Mouse (Mus musculus): ENCODE data around the gene Smg6. TPM values are rescaled to one million over a fixed set of nuclear protein-coding genes. Genes with fewer than 3 reads are reported as not detected.

Gene Smg6
- polyA plus RNA-seq, 1 experiment from 2014 or later, result 19.9 TPM

DNA sequence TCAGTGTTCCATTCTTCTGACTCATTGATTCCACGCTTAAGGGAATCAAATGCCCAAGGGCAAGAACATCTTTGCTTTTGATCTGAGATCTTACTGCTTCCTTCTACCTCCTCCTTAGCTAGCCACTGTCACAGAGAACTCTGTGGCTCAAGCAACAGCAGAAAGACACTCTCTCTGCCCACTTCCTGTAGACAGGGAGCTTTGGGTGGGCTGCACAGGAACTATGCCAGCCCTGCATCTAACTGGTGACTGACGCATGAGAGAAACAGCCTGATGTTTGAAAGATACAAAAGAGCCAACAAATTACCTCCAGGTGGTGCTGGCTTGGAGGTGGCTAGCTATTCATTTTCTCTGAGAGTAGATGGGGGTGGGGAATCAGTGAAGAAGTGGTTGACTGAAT lies 107.3 kb downstream of the Smg6 start:
- Histone ChIP-seq H3K9me3 (ENCODE audit: control insufficient read depth, low read depth, low read length) (no peaks in the 10 kb centered on the region), H3K9ac (replicated peaks; ENCODE audit: low read depth, low read length) (no peak overlapping the region), H3K27me3 (ENCODE audit: control insufficient read depth, insufficient read depth, low read length) (no peaks in the 10 kb centered on the region), H3K4me2 (replicated peaks; ENCODE audit: low read depth, low read length) (no peak overlapping the region), H3K27ac (ENCODE audit: low read length) (peak overlapping the region; percentile 86), H3K4me3 (ENCODE audit: low read depth, low read length) (no peak overlapping the region), H3K36me3 (ENCODE audit: control insufficient read depth, insufficient read depth, low read length) (no peaks in the 10 kb centered on the region; the same call in 1 of the 2 replicates), H3K4me1 (ENCODE audit: control insufficient read depth, insufficient read depth, low read length) (peaks cover 15% of the 10 kb centered on the region)
- no peak for ATAC-seq (ENCODE audit: insufficient number of reproducible peaks, insufficient read depth, low FRiP score, low read depth)
- WGBS, result 67% methylated on average over 2 of the region's 2 CpGs

DNA sequence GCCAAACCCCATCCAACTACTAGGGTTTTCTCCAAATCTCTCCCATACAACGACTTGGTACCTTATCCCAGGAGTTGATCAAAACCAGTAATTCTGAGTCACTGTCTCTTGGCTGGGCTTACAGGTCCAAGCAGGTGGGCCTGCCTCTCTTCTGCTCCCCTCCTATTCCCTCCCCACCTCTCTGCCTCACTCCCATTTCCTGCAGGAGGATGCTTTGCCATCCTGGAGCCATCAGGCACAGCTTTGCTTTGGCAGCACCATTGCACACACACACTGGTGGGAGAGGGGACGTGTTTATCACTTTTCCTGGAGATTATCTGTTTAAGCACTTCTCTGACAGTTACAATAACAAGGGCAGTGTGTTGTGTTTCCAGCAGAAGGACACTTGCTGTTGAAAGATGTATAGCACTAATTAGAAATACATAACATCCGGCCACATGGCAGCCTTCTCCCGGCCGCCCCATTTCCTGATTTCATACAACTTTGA lies 108.0 kb downstream of the Smg6 start:
- 0 out of 2 replicates have a peak, but pooled peaks have one; percentile 46 for ATAC-seq (ENCODE audit: insufficient number of reproducible peaks, insufficient read depth, low FRiP score, low read depth)
- WGBS, result 33% methylated on average over 5 of the region's 5 CpGs

GRCm38 (mm10) chr11:75034104-75034503 lies 108.5 kb downstream of the Smg6 start:
- no peak overlapping the region for H3K4me3 ChIP-seq (ENCODE audit: low read depth, low read length)
- peaks cover 4% of the 10 kb centered on the region; the same call in 1 of the 2 replicates for H3K36me3 ChIP-seq (ENCODE audit: control insufficient read depth, insufficient read depth, low read length)
- WGBS, result 51% methylated on average over 3 of the region's 3 CpGs
- H3K4me2 ChIP-seq (replicated peaks; ENCODE audit: low read depth, low read length), result no peak overlapping the region
- H3K27me3 ChIP-seq (ENCODE audit: control insufficient read depth, insufficient read depth, low read length), result no peaks in the 10 kb centered on the region
- ATAC-seq (ENCODE audit: insufficient number of reproducible peaks, insufficient read depth, low FRiP score, low read depth), result no peak
- peak overlapping the region; percentile 86 for H3K27ac ChIP-seq (ENCODE audit: low read length)
- no peak overlapping the region for H3K9ac ChIP-seq (replicated peaks; ENCODE audit: low read depth, low read length)
- no peaks in the 10 kb centered on the region for H3K9me3 ChIP-seq (ENCODE audit: control insufficient read depth, low read depth, low read length)
- H3K4me1 ChIP-seq (ENCODE audit: control insufficient read depth, insufficient read depth, low read length), result peaks cover 15% of the 10 kb centered on the region

More for the DNA sequence above, 108.0 kb downstream of the Smg6 start:
- H3K27ac ChIP-seq (ENCODE audit: low read length), result peak overlapping the region; percentile 86
- peaks cover 3% of the 10 kb centered on the region; the same call in 1 of the 2 replicates for H3K36me3 ChIP-seq (ENCODE audit: control insufficient read depth, insufficient read depth, low read length)
- no peak overlapping the region for H3K4me2 ChIP-seq (replicated peaks; ENCODE audit: low read depth, low read length)
- H3K27me3 ChIP-seq (ENCODE audit: control insufficient read depth, insufficient read depth, low read length), result no peaks in the 10 kb centered on the region
- H3K9me3 ChIP-seq (ENCODE audit: control insufficient read depth, low read depth, low read length), result no peaks in the 10 kb centered on the region
- no peak overlapping the region for H3K4me3 ChIP-seq (ENCODE audit: low read depth, low read length)
- peaks cover 15% of the 10 kb centered on the region for H3K4me1 ChIP-seq (ENCODE audit: control insufficient read depth, insufficient read depth, low read length)
- no peak overlapping the region for H3K9ac ChIP-seq (replicated peaks; ENCODE audit: low read depth, low read length)

DNA sequence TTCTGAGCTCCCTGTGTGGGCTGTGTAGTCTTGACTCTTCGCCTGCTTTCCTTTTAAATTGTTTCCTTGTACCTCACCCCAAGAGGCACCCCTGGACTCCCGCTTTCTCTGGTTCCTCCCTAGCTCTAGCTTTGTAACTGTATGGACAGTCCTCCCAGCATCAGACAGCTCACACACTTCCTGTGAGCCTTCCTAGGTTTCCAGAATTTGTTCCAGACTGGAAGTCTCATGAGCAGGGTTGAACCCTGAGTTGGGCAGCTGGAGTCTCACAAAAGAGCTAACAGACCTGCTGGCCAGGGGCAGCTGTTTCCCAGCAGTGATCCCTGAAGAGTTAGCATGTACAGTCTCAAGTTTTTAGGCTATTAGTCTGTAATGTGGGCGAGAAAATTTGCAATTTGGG lies 118.7 kb downstream of the Smg6 start:
- Histone ChIP-seq H3K27ac (ENCODE audit: low read length) (peak overlapping the region; percentile 68), H3K9ac (replicated peaks; ENCODE audit: low read depth, low read length) (no peak overlapping the region), H3K4me2 (replicated peaks; ENCODE audit: low read depth, low read length) (no peak overlapping the region), H3K36me3 (ENCODE audit: control insufficient read depth, insufficient read depth, low read length) (peaks cover 11% of the 10 kb centered on the region; the same call in 1 of the 2 replicates), H3K4me1 (ENCODE audit: control insufficient read depth, insufficient read depth, low read length) (peaks cover 36% of the 10 kb centered on the region), H3K9me3 (ENCODE audit: control insufficient read depth, low read depth, low read length) (no peaks in the 10 kb centered on the region), H3K4me3 (ENCODE audit: low read depth, low read length) (no peak overlapping the region), H3K27me3 (ENCODE audit: control insufficient read depth, insufficient read depth, low read length) (no peaks in the 10 kb centered on the region)
- ATAC-seq (ENCODE audit: insufficient number of reproducible peaks, insufficient read depth, low FRiP score, low read depth), result no peak
- 47% methylated on average over 3 of the region's 3 CpGs for WGBS

- Histone ChIP-seq H3K4me1 (ENCODE audit: control insufficient read depth, insufficient read depth, low read length) (peaks cover 50% of the 10 kb centered on the region), H3K9me3 (ENCODE audit: control insufficient read depth, low read depth, low read length) (no peaks in the 10 kb centered on the region), H3K4me3 (ENCODE audit: low read depth, low read length) (no peak overlapping the region), H3K36me3 (ENCODE audit: control insufficient read depth, insufficient read depth, low read length) (peaks cover 11% of the 10 kb centered on the region; the same call in 1 of the 2 replicates), H3K27ac (ENCODE audit: low read length) (peak overlapping the region; percentile 98; the same call in 1 of the 2 replicates), H3K27me3 (ENCODE audit: control insufficient read depth, insufficient read depth, low read length) (no peaks in the 10 kb centered on the region), H3K9ac (replicated peaks; ENCODE audit: low read depth, low read length) (no peak overlapping the region), H3K4me2 (replicated peaks; ENCODE audit: low read depth, low read length) (no peak overlapping the region)
- 74% methylated on average over 4 of the region's 4 CpGs for WGBS
- ATAC-seq (ENCODE audit: insufficient number of reproducible peaks, insufficient read depth, low FRiP score, low read depth), result no peak
Observed at GRCm38 (mm10) chr11:75045822-75046221, 120.2 kb downstream of the Smg6 start.

DNA sequence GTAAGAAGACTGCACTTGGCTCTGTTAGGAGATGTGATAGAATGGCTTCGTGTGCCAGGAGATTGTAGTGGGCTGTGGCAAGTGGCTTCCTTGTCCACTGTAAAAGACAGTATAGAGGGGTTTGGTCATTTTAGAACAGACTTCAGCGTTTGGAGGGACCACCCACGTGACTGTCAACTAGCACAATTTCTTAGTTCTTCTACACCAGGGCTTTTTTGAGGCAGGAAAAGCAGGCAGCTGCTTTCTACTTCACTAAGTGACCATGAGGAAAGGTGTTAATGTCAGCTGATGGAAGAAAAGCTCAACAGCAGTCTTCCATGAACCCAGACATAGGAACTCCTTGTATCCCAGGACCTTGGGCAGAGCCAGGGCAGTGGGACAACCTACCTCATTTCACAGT lies 121.0 kb downstream of the Smg6 start:
- Histone ChIP-seq H3K4me1 (ENCODE audit: control insufficient read depth, insufficient read depth, low read length) (peaks cover 58% of the 10 kb centered on the region), H3K9me3 (ENCODE audit: control insufficient read depth, low read depth, low read length) (no peaks in the 10 kb centered on the region), H3K4me3 (ENCODE audit: low read depth, low read length) (no peak overlapping the region), H3K27ac (ENCODE audit: low read length) (peak overlapping the region; percentile 98), H3K27me3 (ENCODE audit: control insufficient read depth, insufficient read depth, low read length) (no peaks in the 10 kb centered on the region), H3K4me2 (replicated peaks; ENCODE audit: low read depth, low read length) (no peak overlapping the region), H3K36me3 (ENCODE audit: control insufficient read depth, insufficient read depth, low read length) (peaks cover 8% of the 10 kb centered on the region; the same call in 1 of the 2 replicates), H3K9ac (replicated peaks; ENCODE audit: low read depth, low read length) (no peak overlapping the region)
- WGBS, result 52% methylated on average over 3 of the region's 3 CpGs
- no peak for ATAC-seq (ENCODE audit: insufficient number of reproducible peaks, insufficient read depth, low FRiP score, low read depth)

- H3K9ac ChIP-seq (replicated peaks; ENCODE audit: low read depth, low read length), result no peak overlapping the region
- H3K27ac ChIP-seq (ENCODE audit: low read length), result peak overlapping the region; percentile 98
- 25% methylated on average over 6 of the region's 6 CpGs for WGBS
- no peak overlapping the region for H3K4me2 ChIP-seq (replicated peaks; ENCODE audit: low read depth, low read length)
- no peak overlapping the region for H3K4me3 ChIP-seq (ENCODE audit: low read depth, low read length)
- ATAC-seq (ENCODE audit: insufficient number of reproducible peaks, insufficient read depth, low FRiP score, low read depth), result peak; percentile 74
- H3K36me3 ChIP-seq (ENCODE audit: control insufficient read depth, insufficient read depth, low read length), result peaks cover 4% of the 10 kb centered on the region; the same call in 1 of the 2 replicates
- H3K9me3 ChIP-seq (ENCODE audit: control insufficient read depth, low read depth, low read length), result no peaks in the 10 kb centered on the region
- H3K4me1 ChIP-seq (ENCODE audit: control insufficient read depth, insufficient read depth, low read length), result peaks cover 62% of the 10 kb centered on the region
- no peaks in the 10 kb centered on the region for H3K27me3 ChIP-seq (ENCODE audit: control insufficient read depth, insufficient read depth, low read length)
Observed at GRCm38 (mm10) chr11:75047066-75047465, 121.4 kb downstream of the Smg6 start.

DNA sequence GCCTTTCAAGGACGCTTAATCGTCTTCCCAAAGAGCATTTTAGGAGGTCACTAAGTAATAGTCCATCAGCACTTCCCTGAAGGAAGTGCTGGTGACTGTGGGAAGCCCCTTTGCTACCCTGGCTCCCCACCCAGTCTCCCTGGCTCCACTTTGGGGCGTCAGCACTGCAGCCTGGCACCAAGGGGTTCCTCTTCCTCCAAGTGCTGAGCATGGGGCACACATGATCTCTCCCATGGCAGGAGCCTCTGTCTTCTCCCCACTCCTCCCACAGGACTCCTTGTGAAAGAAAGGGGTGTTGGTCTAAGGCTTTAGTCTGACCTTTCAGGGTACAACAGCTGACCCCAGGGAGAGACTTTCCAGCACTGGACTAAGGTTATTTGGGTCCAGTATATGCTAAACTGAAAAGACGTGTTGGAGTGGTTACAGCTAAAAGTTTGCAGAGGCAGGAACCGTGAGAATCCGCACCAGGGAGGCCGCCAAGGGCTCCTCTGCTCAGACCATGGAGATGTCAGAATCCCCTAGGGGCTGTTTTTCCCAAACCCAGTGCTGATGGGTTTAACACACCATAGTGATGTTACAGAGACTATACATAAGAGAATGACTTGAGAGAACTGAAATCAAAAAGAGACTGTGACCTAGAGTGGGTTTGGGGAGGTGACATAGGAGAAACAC lies 122.2 kb downstream of the Smg6 start:
- ATAC-seq (ENCODE audit: insufficient number of reproducible peaks, insufficient read depth, low FRiP score, low read depth), result no peak
- Histone ChIP-seq H3K4me3 (ENCODE audit: low read depth, low read length) (no peak overlapping the region), H3K9me3 (ENCODE audit: control insufficient read depth, low read depth, low read length) (no peaks in the 10 kb centered on the region), H3K9ac (replicated peaks; ENCODE audit: low read depth, low read length) (no peak overlapping the region; the same call in 1 of the 2 replicates), H3K27ac (ENCODE audit: low read length) (peak overlapping the region; percentile 98), H3K4me2 (replicated peaks; ENCODE audit: low read depth, low read length) (peak overlapping the region; percentile 24), H3K27me3 (ENCODE audit: control insufficient read depth, insufficient read depth, low read length) (no peaks in the 10 kb centered on the region), H3K4me1 (ENCODE audit: control insufficient read depth, insufficient read depth, low read length) (peaks cover 70% of the 10 kb centered on the region), H3K36me3 (ENCODE audit: control insufficient read depth, insufficient read depth, low read length) (no peaks in the 10 kb centered on the region)
- 60% methylated on average over 7 of the region's 7 CpGs for WGBS

All from stomach, embryonic 14.5 days (tissue).